ENCODE assay signal across 8 mouse cellular contexts in genomic region chr7:25755468-25755833, GRCm38 (mm10). TPM values are rescaled to one million over a fixed set of nuclear protein-coding genes. Genes with fewer than 3 reads are reported as not detected.
DNase-seq lines count a peak whose midpoint lies in the region; ATAC-seq and TF ChIP-seq lines count a peak whose summit lies in the region.

No protein-coding gene starts in this region.

- ATAC-seq in heart, postnatal 0 days (ENCODE audit: insufficient read depth, low read depth): peak; percentile 51
- ATAC-seq in limb, embryonic 15.5 days (ENCODE audit: insufficient number of reproducible peaks, low FRiP score, low TSS enrichment, low read depth): peak; percentile 32; the same call in 1 of the 2 replicates
- peak; percentile 62 for ATAC-seq in midbrain, embryonic 15.5 days (replicated peaks)

- H3K4me2 ChIP-seq in heart, postnatal 0 days (ENCODE audit: low read depth, low read length): peak overlapping the region; percentile 72
- H3K4me2 ChIP-seq in limb, embryonic 15.5 days: peak overlapping the region; percentile 83
- peak overlapping the region; percentile 96 for H3K4me2 ChIP-seq in midbrain, embryonic 15.5 days

- TF ChIP-seq EP300 in heart, postnatal 0 days (IDR thresholded peaks at IDR 0.05; ENCODE audit: low read depth): no peak

- DNase-seq in adrenal gland, postnatal 10 days: peak; percentile 70
- DNase-seq in adrenal gland, adult 2 months: no peak
- peak; percentile 66 for DNase-seq in right cerebral cortex, adult 18-20 months
- no peak for DNase-seq in right cerebral cortex, postnatal 25 days
- no peak for DNase-seq in heart, postnatal 0 days (ENCODE audit: low spot score)

- no peak for TF ChIP-seq CTCF in heart, postnatal 0 days (IDR thresholded peaks at IDR 0.05; ENCODE audit: low read depth)
- TF ChIP-seq CTCF in testis, adult 2 months (IDR thresholded peaks at IDR 0.05; ENCODE audit: control insufficient read depth, insufficient read depth, insufficient replicate concordance, low read depth, low read length): no peak

- no peaks in the 10 kb centered on the region for H3K9me3 ChIP-seq in heart, postnatal 0 days (replicated peaks; ENCODE audit: control insufficient read depth, low read length)
- no peaks in the 10 kb centered on the region for H3K9me3 ChIP-seq in limb, embryonic 15.5 days
- H3K9me3 ChIP-seq in midbrain, embryonic 15.5 days: no peaks in the 10 kb centered on the region

- peak overlapping the region; percentile 78 for H3K4me3 ChIP-seq in heart, postnatal 0 days (ENCODE audit: low read depth, low read length)
- peak overlapping the region; percentile 91 for H3K4me3 ChIP-seq in limb, embryonic 15.5 days
- peak overlapping the region; percentile 83 for H3K4me3 ChIP-seq in midbrain, embryonic 15.5 days
- H3K4me3 ChIP-seq in testis, adult 2 months (ENCODE audit: control insufficient read depth, low read depth, low read length): peak overlapping the region; percentile 95

- WGBS in heart, postnatal 0 days: 1% methylated on average over 15 of the region's 15 CpGs
- under 1% methylated on average over 15 of the region's 15 CpGs for WGBS in limb, embryonic 15.5 days
- WGBS in midbrain, embryonic 15.5 days: under 1% methylated on average over 15 of the region's 15 CpGs

- H3K4me1 ChIP-seq in heart, postnatal 0 days (ENCODE audit: control insufficient read depth, insufficient read depth): peaks cover 15% of the 10 kb centered on the region
- peaks cover 16% of the 10 kb centered on the region for H3K4me1 ChIP-seq in limb, embryonic 15.5 days
- peaks cover 31% of the 10 kb centered on the region for H3K4me1 ChIP-seq in midbrain, embryonic 15.5 days
- H3K4me1 ChIP-seq in testis, adult 2 months (ENCODE audit: control insufficient read depth, insufficient read depth, low read length): peaks cover 13% of the 10 kb centered on the region

- H3K27me3 ChIP-seq in heart, postnatal 0 days (ENCODE audit: control insufficient read depth, insufficient read depth, low read length): no peaks in the 10 kb centered on the region
- no peaks in the 10 kb centered on the region for H3K27me3 ChIP-seq in limb, embryonic 15.5 days
- H3K27me3 ChIP-seq in midbrain, embryonic 15.5 days (replicated peaks): no peaks in the 10 kb centered on the region
- no peaks in the 10 kb centered on the region for H3K27me3 ChIP-seq in testis, adult 2 months (ENCODE audit: control insufficient read depth, insufficient read depth, low read length)

- no peak for TF ChIP-seq POLR2A in testis, adult 2 months (IDR thresholded peaks at IDR 0.05; ENCODE audit: control insufficient read depth, low read depth, low read length)

- peak overlapping the region; percentile 99 for H3K27ac ChIP-seq in heart, postnatal 0 days (ENCODE audit: low read depth)
- H3K27ac ChIP-seq in limb, embryonic 15.5 days: peak overlapping the region; percentile 99
- H3K27ac ChIP-seq in midbrain, embryonic 15.5 days: peak overlapping the region; percentile 97
- peak overlapping the region; percentile 98 for H3K27ac ChIP-seq in testis, adult 2 months (ENCODE audit: control insufficient read depth, insufficient read depth, low read depth, low read length)

- H3K36me3 ChIP-seq in heart, postnatal 0 days (replicated peaks; ENCODE audit: control insufficient read depth, insufficient read depth, low read length): peaks cover 7% of the 10 kb centered on the region
- peaks cover 45% of the 10 kb centered on the region for H3K36me3 ChIP-seq in limb, embryonic 15.5 days
- H3K36me3 ChIP-seq in midbrain, embryonic 15.5 days (replicated peaks): peaks cover 3% of the 10 kb centered on the region; the same call in 1 of the 2 replicates
- H3K36me3 ChIP-seq in testis, adult 2 months (ENCODE audit: control insufficient read depth, insufficient read depth, low read length): no peaks in the 10 kb centered on the region

- peak overlapping the region; percentile 39; the same call in 1 of the 2 replicates for H3K9ac ChIP-seq in heart, postnatal 0 days (replicated peaks; ENCODE audit: low read depth, low read length)
- H3K9ac ChIP-seq in limb, embryonic 15.5 days: peak overlapping the region; percentile 33
- H3K9ac ChIP-seq in midbrain, embryonic 15.5 days: peak overlapping the region; percentile 50

RNA-seq across cellular contexts. Expression of gene Hnrnpul1, which starts 0.9 kb away (rescaled TPM):
- 100 to 1,000 TPM; 114 to 125 TPM for total RNA-seq in adrenal gland, postnatal 10 days (2021)
- total RNA-seq in adrenal gland, adult 2 months (2021): 100 to 1,000 TPM; 104 to 109 TPM
- 33.0 and 38.7 TPM in 2 replicates for polyA plus RNA-seq in adrenal gland, adult 2 months (2012; rRNA removed)
- total RNA-seq in heart, postnatal 0 days (2014; rRNA removed; ENCODE audit: low replicate concordance): 78.5 and 101 TPM in 2 replicates
- polyA plus RNA-seq in heart, postnatal 0 days (2015; fragmentation: Nextera tagmentation; extraction: Ambion mirVana): 26.8 and 27.7 TPM in 2 replicates
- 46.3 and 53.7 TPM in 2 replicates for polyA plus RNA-seq in limb, embryonic 15.5 days (2015; fragmentation: Nextera tagmentation; extraction: Ambion mirVana)
- 43.6 and 44.4 TPM in 2 replicates for polyA plus RNA-seq in midbrain, embryonic 15.5 days (2015; fragmentation: Nextera tagmentation; extraction: Ambion mirVana)
- 79.0 and 82.5 TPM in 2 replicates for polyA plus RNA-seq in testis, adult 2 months (2012; rRNA removed)

RNA-seq across cellular contexts. Expression of gene Axl, which starts 33.1 kb away (rescaled TPM):
- total RNA-seq in adrenal gland, postnatal 10 days (2021): 10 to 100 TPM; 62.1 to 66.3 TPM
- 10 to 100 TPM; 42.1 to 73.8 TPM for total RNA-seq in adrenal gland, adult 2 months (2021)
- polyA plus RNA-seq in adrenal gland, adult 2 months (2012; rRNA removed): 40.3 TPM in 2 replicates
- total RNA-seq in heart, postnatal 0 days (2014; rRNA removed; ENCODE audit: low replicate concordance): 56.5 and 63.8 TPM in 2 replicates
- polyA plus RNA-seq in heart, postnatal 0 days (2015; fragmentation: Nextera tagmentation; extraction: Ambion mirVana): 32.1 and 33.3 TPM in 2 replicates
- polyA plus RNA-seq in limb, embryonic 15.5 days (2015; fragmentation: Nextera tagmentation; extraction: Ambion mirVana): 131 and 133 TPM in 2 replicates
- 20.2 and 22.2 TPM in 2 replicates for polyA plus RNA-seq in midbrain, embryonic 15.5 days (2015; fragmentation: Nextera tagmentation; extraction: Ambion mirVana)
- polyA plus RNA-seq in testis, adult 2 months (2012; rRNA removed): 20.8 and 23.7 TPM in 2 replicates

RNA-seq across cellular contexts. Expression of gene Ccdc97, which starts 36.6 kb away (rescaled TPM):
- total RNA-seq in adrenal gland, postnatal 10 days (2021): 10 to 100 TPM; 40.4 to 46.1 TPM
- total RNA-seq in adrenal gland, adult 2 months (2021): 10 to 100 TPM; 47.4 to 50.9 TPM
- 90.9 and 95.2 TPM in 2 replicates for polyA plus RNA-seq in adrenal gland, adult 2 months (2012; rRNA removed)
- total RNA-seq in heart, postnatal 0 days (2014; rRNA removed; ENCODE audit: low replicate concordance): 11.6 and 31.6 TPM in 2 replicates
- polyA plus RNA-seq in heart, postnatal 0 days (2015; fragmentation: Nextera tagmentation; extraction: Ambion mirVana): 13.3 and 14.7 TPM in 2 replicates
- polyA plus RNA-seq in limb, embryonic 15.5 days (2015; fragmentation: Nextera tagmentation; extraction: Ambion mirVana): 23.1 and 23.4 TPM in 2 replicates
- polyA plus RNA-seq in midbrain, embryonic 15.5 days (2015; fragmentation: Nextera tagmentation; extraction: Ambion mirVana): 39.5 and 40.2 TPM in 2 replicates
- 73.5 and 74.3 TPM in 2 replicates for polyA plus RNA-seq in testis, adult 2 months (2012; rRNA removed)

Comparison
In these comparisons a context has a peak if more than half of its experiments do, and no peak if none do; other contexts are left out.
1. DNase-seq: peak in adrenal gland, postnatal 10 days (single experiment) and right cerebral cortex, adult 18-20 months (single experiment); none in adrenal gland, adult 2 months (single experiment), right cerebral cortex, postnatal 25 days (single experiment) and heart, postnatal 0 days (single experiment).
2. Peak in every context shown above with its lines, with median percentiles within 50 percentile points of each other: ATAC-seq, H3K27ac ChIP-seq, H3K4me2 ChIP-seq, H3K4me3 ChIP-seq and H3K9ac ChIP-seq.